Mouse (Mus musculus): ENCODE results near the gene Medag.

The Medag gene

DNA sequence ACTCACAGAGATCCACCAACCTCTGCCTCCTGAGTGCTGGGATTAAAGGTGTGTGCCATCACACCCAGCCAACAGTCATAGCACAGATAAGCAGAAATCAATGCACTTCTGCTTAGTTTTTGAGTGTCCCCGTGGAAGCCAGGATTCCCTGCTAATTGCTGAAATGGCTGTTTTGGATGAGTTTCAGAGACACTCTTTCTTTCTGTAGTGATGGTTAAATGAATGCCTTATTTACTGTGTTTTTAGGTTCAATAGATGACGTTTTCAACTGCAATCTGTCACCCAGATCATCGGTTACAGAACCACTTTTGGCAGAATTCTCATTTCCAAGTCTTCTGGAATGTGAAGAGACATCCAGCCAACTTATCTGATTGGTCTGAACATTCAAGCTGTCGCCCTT is 18.0 kb downstream of the Medag start:
- no peak for ATAC-seq (ENCODE audit: low TSS enrichment)

GRCm38 (mm10) chr5:149430943-149431342 is 19.4 kb downstream of the Medag start:
- ATAC-seq (ENCODE audit: low TSS enrichment) = no peak

DNA sequence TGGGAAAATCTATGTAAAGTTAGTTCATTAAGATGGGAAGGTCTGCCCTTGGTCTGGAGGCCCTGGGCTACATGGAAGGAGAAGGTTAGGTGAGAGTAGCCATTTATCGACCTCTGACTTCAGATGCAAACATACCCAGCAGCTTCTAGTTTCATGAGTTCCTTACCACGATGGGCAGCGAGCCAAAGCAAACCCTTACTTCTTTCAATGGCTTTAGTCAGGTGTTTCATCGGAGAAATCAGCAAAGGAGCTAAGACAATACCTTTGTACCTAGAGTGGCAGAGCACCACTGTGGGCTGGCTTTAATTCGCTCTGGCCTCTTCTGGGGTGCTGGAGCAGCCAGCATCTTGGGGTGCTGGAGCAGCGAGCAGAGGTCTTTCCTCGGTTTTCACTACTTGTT is 22.1 kb downstream of the Medag start:
- ATAC-seq (ENCODE audit: low TSS enrichment) = no peak

DNA sequence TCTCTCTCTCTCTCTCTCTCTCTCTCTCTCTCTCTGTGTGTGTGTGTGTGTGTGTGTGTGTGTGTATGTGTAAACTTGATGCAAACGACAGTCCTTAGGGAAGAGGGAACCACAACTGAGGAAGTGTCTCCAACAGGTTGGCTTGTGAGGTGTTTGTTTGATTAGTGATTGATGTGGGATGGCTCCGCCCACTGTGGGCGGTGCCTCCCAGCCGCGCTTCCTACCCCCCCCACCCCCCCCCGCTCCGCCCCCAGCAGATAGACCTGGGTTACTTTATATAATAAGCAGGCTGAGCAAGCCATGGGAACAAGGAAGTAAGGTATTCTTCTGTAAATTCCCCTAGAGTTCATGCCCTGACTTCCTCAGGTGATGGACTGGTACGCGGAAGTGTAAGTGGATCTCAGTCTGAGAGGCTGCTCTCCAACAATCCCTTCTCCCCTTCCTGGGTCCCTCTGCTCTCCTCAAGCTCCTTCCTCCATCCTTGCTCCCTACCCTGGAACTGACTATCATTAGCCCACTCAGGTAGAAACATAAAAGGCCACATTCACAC is 22.7 kb downstream of the Medag start:
- ATAC-seq (ENCODE audit: low TSS enrichment) = no peak

DNA sequence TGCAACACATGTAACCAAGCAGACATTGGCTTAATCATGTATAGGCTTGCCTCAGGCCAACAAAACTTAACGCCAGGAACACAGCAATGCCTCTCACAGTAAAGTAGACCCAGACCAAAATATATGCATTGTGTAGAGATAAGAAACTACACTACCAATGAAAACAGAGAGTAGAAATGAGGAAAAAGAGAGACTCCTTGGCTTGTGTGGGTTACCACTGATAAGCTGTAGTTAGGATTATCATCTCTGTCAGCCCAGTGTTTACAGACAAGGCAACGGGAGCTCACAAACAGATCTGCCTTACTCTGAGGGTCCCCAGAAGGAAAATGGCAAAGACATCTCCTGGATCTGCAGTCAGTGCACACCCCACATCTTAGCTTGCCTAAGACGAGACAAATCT is 25.0 kb downstream of the Medag start:
- no peak for ATAC-seq (ENCODE audit: low TSS enrichment)

GRCm38 (mm10) chr5:149437150-149437549 is 25.6 kb downstream of the Medag start:
- ATAC-seq (ENCODE audit: low TSS enrichment) = no peak

DNA sequence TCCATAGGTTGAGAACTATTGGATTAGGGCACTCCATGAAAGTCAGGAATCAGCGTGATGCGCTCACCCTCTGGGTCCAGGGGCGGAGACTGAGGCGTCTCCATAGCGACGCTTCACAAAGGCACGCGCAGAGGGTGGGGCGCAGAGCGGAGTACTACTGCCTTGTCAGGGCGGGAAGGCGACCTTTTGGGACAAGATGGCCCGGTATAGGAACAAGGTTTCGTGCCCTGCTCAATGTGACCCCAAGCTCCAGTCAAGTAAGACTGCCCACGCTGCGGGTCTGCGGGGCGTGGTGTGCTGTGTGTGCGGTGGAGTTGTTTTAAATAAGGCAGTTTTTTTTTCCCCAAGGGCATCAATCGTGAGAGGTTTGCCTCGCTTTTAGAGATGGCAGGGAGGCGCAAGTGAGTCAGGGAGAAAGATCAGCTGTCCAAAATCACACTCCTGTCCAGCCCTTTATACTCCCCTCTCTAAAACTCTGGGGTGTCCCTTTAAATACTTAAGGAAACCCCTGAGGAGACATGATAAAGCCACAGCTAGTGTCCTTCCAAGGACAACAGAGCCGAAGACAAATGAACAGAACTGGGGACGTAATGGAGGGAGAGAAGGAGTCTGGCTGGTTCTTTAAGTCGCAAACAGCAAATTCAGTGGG is 28.1 kb downstream of the Medag start, which contains the start of gene Tex26:
TSS of gene Tex26 (plus strand) at position 130 of the 649 bp plus-strand sequence.
- ATAC-seq (ENCODE audit: low TSS enrichment) = peak; percentile 68

DNA sequence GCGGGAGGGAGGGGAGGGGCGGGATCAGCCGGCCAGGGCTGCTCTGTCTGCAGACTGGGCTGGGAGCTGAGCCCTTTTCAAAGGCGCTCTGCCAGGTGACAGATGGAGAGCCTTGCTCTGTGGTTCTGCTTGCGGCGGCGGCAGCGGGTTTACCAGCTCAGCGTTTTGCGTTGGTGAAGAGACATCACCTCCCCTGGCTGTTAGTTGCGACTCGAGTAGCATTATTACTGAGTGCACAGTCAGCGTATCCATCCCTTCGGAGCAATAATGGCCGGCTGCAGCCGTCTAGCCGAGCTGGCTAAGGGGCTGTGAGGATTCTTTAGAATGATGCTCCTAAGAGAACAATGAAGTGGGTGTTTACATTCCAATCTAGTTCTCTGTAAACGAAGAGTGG is 28.6 kb downstream of the Medag start:
- peak; percentile 58 for ATAC-seq (ENCODE audit: low TSS enrichment)

GRCm38 (mm10) chr5:149441646-149442276 is 30.2 kb downstream of the Medag start:
- 0 out of 2 replicates have a peak, but pooled peaks have one; percentile 18 for ATAC-seq (ENCODE audit: low TSS enrichment)

DNA sequence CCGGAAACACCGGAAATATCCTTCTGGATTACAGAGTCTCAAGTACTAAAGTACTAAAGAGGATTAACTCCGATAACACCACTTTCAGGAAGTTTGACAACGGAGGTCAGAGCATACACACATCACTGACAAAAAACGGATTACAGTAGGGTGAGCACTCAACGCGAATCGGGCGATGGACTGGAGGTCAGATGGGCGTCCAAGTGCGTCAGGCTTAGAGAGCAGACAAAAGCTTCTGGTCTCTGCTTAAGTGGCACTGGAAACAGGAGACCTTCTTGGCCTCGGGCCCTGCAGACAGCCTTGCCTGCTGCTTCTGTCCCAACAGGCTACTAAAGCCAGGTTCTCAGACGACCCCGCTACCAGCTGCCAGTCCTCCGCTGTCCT is 30.7 kb downstream of the Medag start:
- ATAC-seq (ENCODE audit: low TSS enrichment) = no peak

- no peak for ATAC-seq (ENCODE audit: low TSS enrichment)
These were observed 32.9 kb downstream of the Medag start for GRCm38 (mm10) chr5:149444451-149444850.

DNA sequence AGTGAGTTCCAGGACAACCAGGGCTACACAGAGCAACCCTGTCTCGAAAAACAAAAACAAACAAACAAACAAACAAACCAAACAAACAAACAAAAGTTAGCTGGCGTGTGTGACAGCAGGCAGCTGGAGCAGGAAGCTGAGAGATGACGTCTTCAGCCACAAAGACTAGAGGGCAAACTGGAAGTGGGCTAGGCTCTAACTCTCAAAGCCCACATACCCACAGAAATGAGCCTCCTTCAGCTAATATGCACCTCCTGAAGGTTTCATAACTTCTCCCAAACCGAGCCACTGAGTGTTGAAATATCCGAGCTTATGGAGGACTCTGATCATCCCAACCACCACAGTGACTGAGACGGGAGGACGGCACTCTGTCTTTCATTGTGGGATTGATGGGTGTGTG is 34.9 kb downstream of the Medag start:
- ATAC-seq (ENCODE audit: low TSS enrichment) = no peak

DNA sequence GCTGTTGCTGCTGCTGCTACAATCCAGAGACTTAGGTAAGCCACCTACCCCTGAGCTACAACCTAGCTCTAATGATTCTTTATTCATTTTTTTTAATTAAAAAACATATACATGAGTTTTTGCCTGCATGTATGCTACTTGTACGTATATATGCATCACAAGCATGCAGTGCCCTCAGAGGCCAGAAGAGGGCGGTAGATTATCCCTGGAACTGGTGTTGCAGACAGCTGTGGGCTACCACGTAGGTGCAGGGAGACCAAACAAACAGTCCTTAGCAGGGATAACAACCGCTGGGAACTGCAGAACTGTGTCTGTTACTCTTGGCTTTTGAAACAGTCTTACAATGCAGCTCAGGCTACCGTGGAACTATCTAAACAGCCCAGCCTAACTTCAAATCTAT is 36.2 kb downstream of the Medag start:
- ATAC-seq (ENCODE audit: low TSS enrichment) = no peak

GRCm38 (mm10) chr5:149449406-149449805 is 37.9 kb downstream of the Medag start:
- ATAC-seq (ENCODE audit: low TSS enrichment) = no peak

GRCm38 (mm10) chr5:149451209-149451681 is 39.7 kb downstream of the Medag start:
- ATAC-seq (ENCODE audit: low TSS enrichment) = peak; percentile 93

GRCm38 (mm10) chr5:149454281-149454680 is 42.7 kb downstream of the Medag start:
- 0 out of 2 replicates have a peak, but pooled peaks have one; percentile 29 for ATAC-seq (ENCODE audit: low TSS enrichment)

DNA sequence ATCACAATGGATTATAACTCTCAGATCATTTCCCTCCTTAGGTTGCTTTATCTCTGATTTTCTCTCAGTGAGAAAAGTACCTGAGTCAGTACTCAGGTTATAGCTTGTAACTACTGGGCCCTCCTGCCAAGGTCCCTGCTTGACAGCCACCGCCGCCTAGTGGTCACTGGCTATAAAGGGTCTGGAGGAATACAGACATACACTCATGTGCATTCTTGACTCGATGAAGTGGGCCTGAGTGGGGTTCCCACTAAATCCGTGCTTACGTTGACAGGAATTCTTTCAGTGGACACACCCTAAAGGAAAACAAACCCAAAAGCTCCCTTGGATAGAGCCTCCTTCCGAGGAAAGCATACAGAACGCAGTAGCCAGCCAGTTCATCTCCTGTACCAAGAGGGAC is 45.0 kb downstream of the Medag start:
- no peak for ATAC-seq (ENCODE audit: low TSS enrichment)

GRCm38 (mm10) chr5:149462071-149462470 is 50.5 kb downstream of the Medag start:
- no peak for ATAC-seq (ENCODE audit: low TSS enrichment)

- ATAC-seq (ENCODE audit: low TSS enrichment) = no peak
These were observed 53.8 kb downstream of the Medag start for GRCm38 (mm10) chr5:149465305-149465704.

- ATAC-seq (ENCODE audit: low TSS enrichment) = no peak
These were observed 62.6 kb downstream of the Medag start for GRCm38 (mm10) chr5:149474142-149474541.

GRCm38 (mm10) chr5:149474701-149475468 is 63.3 kb downstream of the Medag start:
- no peak for ATAC-seq (ENCODE audit: low TSS enrichment)

Measured in frontal cortex, adult (tissue).